Mouse (Mus musculus) kidney, adult 2 months (tissue): ENCODE data around the gene Zfp541.

Experiments used
- CTCF ChIP-seq: fragments of 200-500 bp; conservative IDR thresholded peaks from 2 replicates; pipeline ENCODE4 v1.5.1; 2011; ENCODE audit warnings: low read depth, mild to moderate bottlenecking, control low read depth, low read length, moderate library complexity, mixed read lengths; ENCODE audit not compliant: insufficient read depth, insufficient read length
- POLR2A ChIP-seq: fragments of 200-500 bp; IDR thresholded peaks from one replicate; pipeline ENCODE4 v1.6.1; 2011; ENCODE audit warnings: low read depth, low read length, control low read depth

- TF ChIP-seq CTCF (no peak), POLR2A (no peak)
These were observed 48.5 kb downstream of the Zfp541 start for GRCm38 (mm10) chr7:16110158-16110557.
